Mouse (Mus musculus) G1E (cell line): ENCODE data around the gene Ccdc70.

Source experiments
- CTCF ChIP-seq: IDR thresholded peaks from 2 replicates; pipeline ENCODE4 v1.5.1; 2012; ENCODE audit warnings: low read depth, low read length, inconsistent platforms, mixed read lengths
- GATA1 ChIP-seq: IDR thresholded peaks from 2 replicates; pipeline ENCODE4 v1.6.1; 2012; ENCODE audit warnings: borderline replicate concordance, low read length, inconsistent platforms, mixed read lengths
- GATA2 ChIP-seq: IDR thresholded peaks from 2 replicates; pipeline ENCODE4 v1.6.1; 2012; ENCODE audit warnings: low read depth, low read length, inconsistent platforms, borderline replicate concordance
- POLR2AphosphoS5 ChIP-seq: IDR thresholded peaks from 2 replicates; pipeline ENCODE4 v1.6.1; 2012; ENCODE audit warnings: low read depth, low read length, inconsistent platforms; ENCODE audit not compliant: insufficient replicate concordance
- TAL1 ChIP-seq: conservative IDR thresholded peaks from 2 replicates; pipeline ENCODE4 v1.6.1; 2012; ENCODE audit warnings: low read depth, low read length, inconsistent platforms, mixed read lengths

DNA sequence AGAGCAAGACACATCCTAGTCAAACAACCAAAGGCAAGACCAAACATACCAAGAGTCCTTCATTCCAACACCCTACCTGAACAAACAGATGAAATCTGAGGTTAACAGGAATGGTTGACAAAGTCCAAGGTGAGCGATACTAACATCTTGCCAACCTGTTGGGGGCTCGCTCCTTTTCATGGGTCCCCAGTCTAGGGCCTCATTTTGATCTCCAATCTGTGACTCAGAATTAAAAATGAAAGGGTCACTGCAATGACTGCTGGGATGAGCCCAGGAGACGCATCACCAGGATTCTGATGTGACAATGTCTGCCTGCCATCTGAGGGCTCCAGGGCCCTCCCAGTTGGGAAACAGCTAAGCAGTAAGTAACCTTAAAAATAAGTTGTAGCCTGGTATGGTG is at the start of gene Ccdc70:
- TF ChIP-seq CTCF (no peak), GATA1 (no peak), TAL1 (no peak), GATA2 (no peak), POLR2AphosphoS5 (no peak)
